Mouse (Mus musculus): ENCODE results near the gene Slc36a4. TPM values are rescaled to one million over a fixed set of nuclear protein-coding genes. Genes with fewer than 3 reads are reported as not detected.

The Slc36a4 gene
- polyA plus RNA-seq, 1 experiment from 2014 or later = 29.8 TPM

DNA sequence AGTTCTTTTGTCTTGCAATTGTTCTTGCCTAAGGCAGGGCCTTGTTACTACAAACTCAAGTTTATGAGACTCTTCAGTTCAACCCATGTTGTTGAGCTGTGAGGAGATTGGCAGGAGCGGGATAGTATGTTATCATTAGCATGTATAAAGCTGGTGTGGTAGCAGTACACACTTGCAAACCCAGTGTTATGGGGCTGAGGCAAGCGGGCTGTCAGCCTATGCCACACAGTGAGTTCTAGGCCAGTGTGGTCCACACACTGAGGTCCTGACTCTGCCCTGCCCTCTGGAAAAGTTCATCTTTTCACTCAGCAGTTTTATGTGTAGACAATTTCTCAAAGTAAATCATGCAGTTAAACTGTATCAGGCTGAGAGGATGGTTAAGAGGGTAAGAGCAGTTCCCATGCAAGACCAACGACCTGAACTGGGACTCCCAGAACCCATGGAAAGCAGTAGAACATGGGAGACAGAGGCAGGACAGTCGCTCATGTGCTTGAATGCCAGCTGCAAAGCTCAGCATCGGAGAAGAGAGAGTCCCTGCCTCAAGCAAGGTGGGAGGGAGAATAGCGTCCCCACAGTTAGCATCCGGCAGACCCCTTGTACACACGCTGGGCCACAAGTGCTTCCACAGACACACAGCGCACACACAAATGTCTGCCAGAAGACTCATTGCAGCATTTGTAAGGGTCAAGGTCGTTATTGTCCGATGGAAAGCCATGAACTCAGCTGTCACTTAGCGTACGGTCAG lies 1.5 kb downstream of the Slc36a4 start:
- H3K4me2 ChIP-seq (replicated peaks) = peak overlapping the region; percentile 51
- H3K27ac ChIP-seq (replicated peaks) = no peak overlapping the region
- no peak for ATAC-seq (replicated peaks)
- peak overlapping the region; percentile 76 for H3K4me3 ChIP-seq
- WGBS = 89% methylated on average over 13 of the region's 13 CpGs
- no peaks in the 10 kb centered on the region for H3K27me3 ChIP-seq
- no peak overlapping the region for H3K9ac ChIP-seq (replicated peaks)
- H3K4me1 ChIP-seq = peaks cover 38% of the 10 kb centered on the region
- no peaks in the 10 kb centered on the region for H3K9me3 ChIP-seq
- no peaks in the 10 kb centered on the region for H3K36me3 ChIP-seq

DNA sequence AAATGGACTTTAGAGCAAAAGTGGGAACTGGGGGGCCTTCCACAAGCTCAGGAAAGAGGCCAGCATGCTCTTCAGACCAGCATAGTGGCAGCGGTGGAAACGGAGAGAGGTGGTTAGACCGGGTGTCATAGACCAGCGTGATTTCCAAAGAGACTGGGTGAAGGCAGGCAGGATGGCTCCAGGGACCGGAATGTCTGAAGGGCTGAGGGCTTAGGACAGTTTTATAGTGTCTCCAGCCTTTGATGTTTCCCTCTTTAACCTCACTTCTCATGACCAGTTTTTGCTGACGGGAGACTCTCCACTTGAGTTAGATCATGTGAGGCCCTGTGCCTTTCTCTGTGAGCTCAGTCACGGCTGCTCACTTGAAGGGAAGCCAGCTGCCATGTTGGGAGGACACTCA lies 2.1 kb downstream of the Slc36a4 start:
- Histone ChIP-seq H3K9me3 (no peaks in the 10 kb centered on the region), H3K4me2 (replicated peaks) (no peak overlapping the region), H3K27me3 (no peaks in the 10 kb centered on the region), H3K36me3 (no peaks in the 10 kb centered on the region), H3K9ac (replicated peaks) (no peak overlapping the region), H3K4me1 (peaks cover 38% of the 10 kb centered on the region), H3K27ac (replicated peaks) (no peak overlapping the region), H3K4me3 (no peak overlapping the region)
- WGBS = 88% methylated on average over 7 of the region's 7 CpGs
- no peak for ATAC-seq (replicated peaks)

DNA sequence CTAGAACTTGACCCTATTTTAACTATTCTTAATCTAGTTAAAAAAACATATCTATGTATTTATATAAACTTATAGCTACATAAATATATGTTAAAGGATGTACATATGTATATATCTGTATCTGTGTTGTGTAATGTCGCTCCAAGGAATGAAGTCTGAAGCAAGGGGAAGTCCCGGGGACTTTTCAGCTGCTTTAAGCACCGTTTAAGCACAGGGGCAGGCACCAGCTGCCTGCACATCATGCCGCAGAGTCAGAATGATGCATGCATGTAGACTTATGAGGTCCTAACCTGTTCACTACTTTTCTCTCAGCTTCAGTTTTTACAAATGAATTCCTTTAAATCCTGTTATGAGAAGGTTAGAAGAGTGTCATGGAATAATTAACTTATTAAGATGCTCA lies 5.3 kb downstream of the Slc36a4 start:
- Histone ChIP-seq H3K9me3 (no peaks in the 10 kb centered on the region), H3K4me1 (peaks cover 32% of the 10 kb centered on the region), H3K9ac (replicated peaks) (no peak overlapping the region), H3K27me3 (no peaks in the 10 kb centered on the region), H3K4me2 (replicated peaks) (no peak overlapping the region), H3K4me3 (no peak overlapping the region), H3K27ac (replicated peaks) (no peak overlapping the region), H3K36me3 (no peaks in the 10 kb centered on the region)
- no peak for ATAC-seq (replicated peaks)
- 83% methylated on average over 4 of the region's 4 CpGs for WGBS

DNA sequence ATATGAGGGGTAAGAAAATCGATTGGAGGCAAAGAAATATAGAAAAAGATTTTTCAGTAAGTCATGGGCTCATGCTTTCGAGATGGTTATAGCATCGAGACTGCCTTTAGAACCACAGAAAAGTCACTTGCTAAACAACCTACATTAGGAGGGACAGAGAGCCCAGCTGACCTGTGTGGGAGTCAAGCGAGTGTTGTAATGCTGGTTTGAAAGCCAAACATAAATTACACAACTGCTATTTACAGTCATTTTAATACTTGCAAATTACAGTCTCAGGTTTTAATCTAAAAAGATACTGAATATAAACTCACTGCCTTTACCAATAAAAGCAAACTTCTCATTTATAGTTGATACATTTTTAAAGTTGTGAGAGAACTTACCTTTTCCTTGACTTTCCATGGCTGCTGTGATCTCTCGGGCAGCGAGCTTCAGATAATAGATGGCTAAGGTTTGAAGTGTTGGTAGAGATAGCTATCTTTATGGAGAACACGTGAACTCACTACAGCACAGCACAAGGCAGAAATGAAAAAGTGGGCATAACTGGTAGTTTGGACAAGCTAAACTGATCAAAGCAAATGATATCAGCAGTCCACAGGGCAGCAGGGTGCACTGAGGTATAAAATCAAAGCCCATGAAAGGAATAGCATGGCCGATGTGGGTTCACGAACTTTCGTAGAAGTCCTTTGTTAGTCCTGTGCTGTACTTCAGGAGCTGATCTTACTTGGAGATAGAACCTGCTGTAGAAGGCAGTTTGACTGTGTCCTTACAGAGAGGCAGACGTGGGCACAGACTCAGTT lies 5.9 kb downstream of the Slc36a4 start:
- Histone ChIP-seq H3K4me3 (no peak overlapping the region), H3K27ac (replicated peaks) (no peak overlapping the region), H3K4me2 (replicated peaks) (no peak overlapping the region), H3K4me1 (peaks cover 29% of the 10 kb centered on the region), H3K9me3 (no peaks in the 10 kb centered on the region), H3K9ac (replicated peaks) (no peak overlapping the region), H3K36me3 (no peaks in the 10 kb centered on the region), H3K27me3 (no peaks in the 10 kb centered on the region)
- WGBS = 88% methylated on average over 11 of the region's 11 CpGs
- ATAC-seq (replicated peaks) = no peak

DNA sequence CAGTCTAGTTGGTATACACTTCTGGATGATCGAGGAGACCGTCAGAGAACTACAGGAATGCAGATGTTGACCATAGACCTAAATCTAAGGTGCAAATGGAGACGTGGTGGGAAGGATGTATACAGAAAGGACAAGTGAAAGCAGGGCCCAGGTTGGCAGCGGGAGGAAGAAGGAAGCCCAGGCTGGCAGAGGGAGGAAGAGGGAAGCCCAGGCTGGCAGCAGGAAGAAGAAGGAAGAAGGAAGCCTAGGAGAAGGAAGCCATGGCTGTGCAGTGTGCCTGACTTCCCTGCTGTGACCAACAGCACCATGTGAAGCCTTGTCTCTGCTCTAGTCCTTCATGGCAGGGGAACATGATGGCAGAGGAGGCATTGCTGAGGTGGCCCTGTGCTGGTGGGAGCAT lies 7.8 kb downstream of the Slc36a4 start:
- no peak overlapping the region for H3K27ac ChIP-seq (replicated peaks)
- no peaks in the 10 kb centered on the region for H3K9me3 ChIP-seq
- peaks cover 5% of the 10 kb centered on the region; the same call in 1 of the 2 replicates for H3K36me3 ChIP-seq
- no peak overlapping the region for H3K9ac ChIP-seq (replicated peaks)
- no peak overlapping the region for H3K4me3 ChIP-seq
- ATAC-seq (replicated peaks) = no peak
- WGBS = 93% methylated on average over 4 of the region's 4 CpGs
- H3K4me2 ChIP-seq (replicated peaks) = no peak overlapping the region
- peaks cover 27% of the 10 kb centered on the region for H3K4me1 ChIP-seq
- no peaks in the 10 kb centered on the region for H3K27me3 ChIP-seq

DNA sequence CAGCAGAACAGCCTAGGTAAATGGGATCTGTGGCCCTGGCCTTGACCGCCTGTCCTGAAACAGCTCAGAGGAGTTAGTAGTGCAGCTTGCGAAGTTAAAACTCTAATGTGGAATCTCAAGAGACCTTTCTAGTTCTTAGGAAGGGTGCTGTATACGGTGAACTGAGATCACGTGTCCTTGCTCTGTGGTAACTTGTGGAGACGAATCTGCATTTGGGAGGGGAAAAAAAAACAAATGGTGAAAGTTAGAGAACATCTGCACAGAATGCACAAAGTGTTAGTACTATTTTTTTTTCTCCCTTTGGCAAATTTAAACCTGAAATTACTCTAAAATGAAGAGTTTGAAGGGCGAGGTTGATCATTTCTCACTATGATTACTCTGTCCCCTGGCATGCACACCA lies 8.8 kb downstream of the Slc36a4 start:
- Histone ChIP-seq H3K9ac (replicated peaks) (no peak overlapping the region), H3K27ac (replicated peaks) (no peak overlapping the region), H3K4me1 (peaks cover 19% of the 10 kb centered on the region), H3K27me3 (no peaks in the 10 kb centered on the region), H3K36me3 (peaks cover 13% of the 10 kb centered on the region), H3K9me3 (no peaks in the 10 kb centered on the region), H3K4me3 (no peak overlapping the region), H3K4me2 (replicated peaks) (no peak overlapping the region)
- WGBS = 91% methylated on average over 6 of the region's 6 CpGs
- ATAC-seq (replicated peaks) = no peak

DNA sequence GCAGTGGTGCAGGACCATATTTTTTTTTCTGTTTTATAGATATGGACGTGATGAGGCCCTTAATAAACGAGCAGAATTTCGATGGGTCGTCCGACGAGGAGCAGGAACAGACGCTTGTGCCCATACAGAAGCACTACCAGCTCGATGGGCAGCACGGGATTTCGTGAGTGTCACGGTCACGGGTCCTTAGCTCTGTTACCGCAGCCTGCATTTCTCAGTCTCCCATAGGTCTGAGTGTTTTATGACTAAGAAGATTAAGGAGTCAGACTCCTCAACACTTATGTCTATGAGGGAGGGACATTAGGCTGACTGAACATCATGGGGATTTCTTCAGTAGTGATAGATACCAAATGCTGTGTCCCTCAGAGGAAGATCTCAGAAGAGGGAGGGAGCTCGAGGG lies 10.1 kb downstream of the Slc36a4 start:
- Histone ChIP-seq H3K9me3 (no peaks in the 10 kb centered on the region), H3K27me3 (no peaks in the 10 kb centered on the region), H3K36me3 (peaks cover 26% of the 10 kb centered on the region), H3K4me3 (no peak overlapping the region), H3K9ac (replicated peaks) (no peak overlapping the region), H3K4me2 (replicated peaks) (no peak overlapping the region), H3K27ac (replicated peaks) (0 out of 2 replicates have a peak overlapping the region, but pooled peaks have one; percentile 27), H3K4me1 (peaks cover 17% of the 10 kb centered on the region)
- 94% methylated on average over 14 of the region's 14 CpGs for whole genome bisulfite sequencing
- no peak for ATAC-seq (replicated peaks)

DNA sequence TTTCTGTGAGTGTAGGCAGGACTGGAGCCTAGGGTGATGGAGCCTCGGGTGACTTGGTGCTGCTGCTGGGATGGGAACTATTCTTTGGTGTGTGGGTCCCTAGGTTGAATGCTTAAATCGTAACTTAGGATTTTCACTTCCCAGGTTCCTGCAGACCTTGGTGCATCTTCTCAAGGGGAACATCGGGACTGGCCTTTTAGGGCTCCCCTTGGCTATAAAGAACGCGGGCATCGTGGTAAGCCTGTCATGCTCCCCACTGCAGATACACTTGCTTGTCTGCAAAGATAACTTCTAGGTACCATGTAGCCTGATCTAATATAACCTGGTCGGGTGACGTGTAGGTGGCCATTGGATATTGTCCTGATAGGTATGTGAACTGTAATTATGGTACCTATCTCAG lies 11.0 kb downstream of the Slc36a4 start:
- no peaks in the 10 kb centered on the region for H3K27me3 ChIP-seq
- peak overlapping the region; percentile 79 for H3K27ac ChIP-seq (replicated peaks)
- no peak overlapping the region for H3K9ac ChIP-seq (replicated peaks)
- no peak overlapping the region for H3K4me3 ChIP-seq
- ATAC-seq (replicated peaks) = no peak
- peaks cover 35% of the 10 kb centered on the region for H3K36me3 ChIP-seq
- H3K4me2 ChIP-seq (replicated peaks) = no peak overlapping the region
- no peaks in the 10 kb centered on the region for H3K9me3 ChIP-seq
- 85% methylated on average over 8 of the region's 8 CpGs for WGBS
- H3K4me1 ChIP-seq = peaks cover 17% of the 10 kb centered on the region

DNA sequence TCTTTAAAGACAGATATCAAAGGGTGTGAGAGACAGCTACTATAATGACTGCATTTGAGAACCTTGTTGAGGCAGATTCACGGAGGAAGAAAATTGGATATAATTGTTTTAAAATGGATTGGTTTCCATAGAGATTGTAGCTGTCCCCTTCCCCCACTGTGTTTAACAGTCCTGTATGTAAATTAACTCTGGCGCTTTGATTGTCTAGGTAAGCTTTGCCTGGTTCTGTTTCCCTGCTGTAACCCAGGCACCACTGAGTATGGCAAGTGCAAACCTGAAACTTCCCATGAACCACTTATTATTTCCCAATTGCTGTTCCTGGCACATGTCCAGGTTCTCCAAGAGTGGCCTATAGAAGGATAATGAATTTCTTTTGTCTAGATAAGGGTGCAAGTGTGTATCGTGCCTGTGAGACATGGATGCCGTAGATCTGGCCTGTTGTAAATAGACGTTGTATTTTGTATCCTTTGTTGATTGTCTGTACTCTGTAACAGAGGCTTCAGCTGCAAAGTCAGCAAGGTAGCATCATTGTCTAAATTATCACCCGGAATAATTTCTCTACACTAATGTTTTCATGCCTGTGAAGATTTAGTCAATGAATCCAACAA lies 11.8 kb downstream of the Slc36a4 start:
- WGBS = 17% methylated on average over 6 of the region's 6 CpGs
- ATAC-seq (replicated peaks) = peak; percentile 93

DNA sequence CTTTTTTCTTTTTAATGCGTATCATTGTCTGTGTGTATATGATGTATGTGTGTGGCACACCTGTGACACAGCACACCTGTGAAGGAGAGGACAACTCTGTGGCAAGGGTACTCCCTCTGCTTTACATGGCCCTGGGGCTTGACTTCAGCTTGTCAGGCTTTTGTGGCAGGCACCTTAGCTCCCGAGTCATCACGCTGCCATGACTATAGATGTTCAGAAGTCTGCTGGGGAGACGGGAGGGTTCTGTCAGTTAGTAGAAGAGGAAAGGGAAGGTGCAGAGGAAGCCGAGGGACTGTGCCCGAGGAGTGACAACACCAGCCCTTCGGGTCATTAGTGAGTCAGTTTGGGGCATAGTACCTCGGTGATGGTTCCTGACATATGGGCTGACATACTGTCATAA lies 13.0 kb downstream of the Slc36a4 start:
- no peak overlapping the region for H3K4me2 ChIP-seq (replicated peaks)
- WGBS = 87% methylated on average over 8 of the region's 8 CpGs
- no peak overlapping the region for H3K9ac ChIP-seq (replicated peaks)
- H3K27me3 ChIP-seq = no peaks in the 10 kb centered on the region
- H3K27ac ChIP-seq (replicated peaks) = no peak overlapping the region
- no peak overlapping the region for H3K4me3 ChIP-seq
- H3K36me3 ChIP-seq = peaks cover 52% of the 10 kb centered on the region
- no peaks in the 10 kb centered on the region for H3K9me3 ChIP-seq
- ATAC-seq (replicated peaks) = no peak
- peaks cover 17% of the 10 kb centered on the region for H3K4me1 ChIP-seq

More for the DNA sequence above, 11.8 kb downstream of the Slc36a4 start:
- Histone ChIP-seq H3K4me1 (peaks cover 17% of the 10 kb centered on the region), H3K27ac (replicated peaks) (peak overlapping the region; percentile 79), H3K4me2 (replicated peaks) (no peak overlapping the region), H3K4me3 (no peak overlapping the region), H3K36me3 (peaks cover 40% of the 10 kb centered on the region), H3K9ac (replicated peaks) (no peak overlapping the region), H3K9me3 (no peaks in the 10 kb centered on the region), H3K27me3 (no peaks in the 10 kb centered on the region)

DNA sequence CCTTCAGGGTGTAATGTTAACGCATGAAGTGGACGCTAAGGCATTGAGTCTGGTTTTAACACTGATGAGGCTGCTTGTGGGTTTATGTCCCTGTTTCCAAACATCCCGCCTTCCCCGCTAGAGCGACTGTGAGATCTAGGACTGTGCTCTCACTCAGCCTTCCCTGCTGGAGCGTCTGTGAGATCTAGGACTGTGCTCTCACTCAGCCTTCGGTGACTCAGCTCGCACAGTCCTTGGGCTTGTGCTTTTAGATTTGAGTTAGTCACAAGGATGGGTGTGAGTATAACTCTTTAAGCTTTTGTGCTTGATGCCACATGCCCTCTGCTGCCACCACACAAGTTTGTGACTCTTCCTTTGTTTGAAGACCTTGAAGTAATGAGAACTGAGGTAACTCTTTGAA lies 17.6 kb downstream of the Slc36a4 start:
- Histone ChIP-seq H3K36me3 (peaks cover 76% of the 10 kb centered on the region), H3K27ac (replicated peaks) (no peak overlapping the region), H3K4me3 (no peak overlapping the region), H3K4me2 (replicated peaks) (no peak overlapping the region), H3K27me3 (no peaks in the 10 kb centered on the region), H3K9me3 (no peaks in the 10 kb centered on the region), H3K9ac (replicated peaks) (no peak overlapping the region), H3K4me1 (peaks cover 6% of the 10 kb centered on the region)
- 96% methylated on average over 8 of the region's 8 CpGs for WGBS
- ATAC-seq (replicated peaks) = no peak

Measured in forebrain, embryonic 15.5 days (tissue).